Mouse (Mus musculus): ENCODE measurements around the gene Erlin1.

Erlin1 gene

GRCm38 (mm10) chr19:43998802-43999527, 70.6 kb downstream of the Erlin1 start:
- DNase-seq (ENCODE audit: low spot score) = no peak

- no peak for DNase-seq (ENCODE audit: low spot score)
Observed at GRCm38 (mm10) chr19:43998101-43998500, 71.5 kb downstream of the Erlin1 start.

GRCm38 (mm10) chr19:43995427-43995826, 74.2 kb downstream of the Erlin1 start:
- no peak for DNase-seq (ENCODE audit: low spot score)

GRCm38 (mm10) chr19:43992464-43992863, 77.1 kb downstream of the Erlin1 start:
- DNase-seq (ENCODE audit: low spot score) = no peak

- no peak for DNase-seq (ENCODE audit: low spot score)
Observed at GRCm38 (mm10) chr19:43990362-43990761, 79.2 kb downstream of the Erlin1 start.

GRCm38 (mm10) chr19:43986069-43986794, 83.4 kb downstream of the Erlin1 start, which contains the start of gene Cpn1:
Gene Cpn1 (minus strand): TSS chr19:43986556.
- DNase-seq (ENCODE audit: low spot score) = no peak
